Mouse (Mus musculus) CH12F3 (cell line): ENCODE data around the gene Pfn3.

ENCODE experiments used
- in situ Hi-C: fragments of 300-500 bp; cut with MboI; formaldehyde crosslinking; loops from 2 replicates; pipeline ENCODE4 v1.14.3; 2020; ENCODE audit warnings: low sequenced_read_pairs

Pfn3 gene

DNA sequence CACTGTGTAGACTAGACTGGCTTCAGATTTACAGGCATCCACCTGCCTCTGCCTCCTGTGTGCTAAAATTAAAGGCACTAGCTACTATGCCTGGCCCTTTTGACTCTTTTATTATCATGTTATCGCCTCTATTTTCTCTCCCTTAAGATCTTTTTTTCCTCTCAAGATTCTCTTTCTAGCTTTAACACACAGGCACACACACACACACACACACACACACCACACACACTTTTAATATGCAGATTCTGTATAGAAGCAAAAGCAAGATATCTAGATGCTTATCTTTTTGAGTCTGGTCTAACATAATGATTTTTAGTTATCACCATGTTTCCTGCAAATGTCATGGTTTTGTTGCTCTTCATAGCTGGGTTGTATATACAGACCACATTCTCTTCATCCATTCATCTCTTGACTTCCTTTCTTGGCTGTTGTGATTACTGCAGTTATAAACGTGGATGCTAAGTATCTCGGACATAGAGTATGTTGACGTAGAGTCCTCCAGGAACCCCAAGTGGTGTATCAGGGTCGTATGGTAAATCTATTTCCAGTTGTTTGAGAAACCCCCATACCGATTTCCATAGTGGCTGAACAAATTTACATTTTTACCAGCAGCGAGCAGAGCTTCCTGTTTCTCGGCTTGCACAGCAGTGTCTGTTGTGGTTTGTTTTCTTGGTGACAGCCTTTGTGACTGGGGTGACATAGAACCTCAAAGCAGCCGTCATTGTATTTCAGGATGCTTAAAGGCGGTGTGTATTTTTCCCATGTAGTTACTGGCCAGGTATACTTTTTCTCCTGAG is 17.1 kb upstream of the Pfn3 start:
- in situ Hi-C loops: no loop called here

DNA sequence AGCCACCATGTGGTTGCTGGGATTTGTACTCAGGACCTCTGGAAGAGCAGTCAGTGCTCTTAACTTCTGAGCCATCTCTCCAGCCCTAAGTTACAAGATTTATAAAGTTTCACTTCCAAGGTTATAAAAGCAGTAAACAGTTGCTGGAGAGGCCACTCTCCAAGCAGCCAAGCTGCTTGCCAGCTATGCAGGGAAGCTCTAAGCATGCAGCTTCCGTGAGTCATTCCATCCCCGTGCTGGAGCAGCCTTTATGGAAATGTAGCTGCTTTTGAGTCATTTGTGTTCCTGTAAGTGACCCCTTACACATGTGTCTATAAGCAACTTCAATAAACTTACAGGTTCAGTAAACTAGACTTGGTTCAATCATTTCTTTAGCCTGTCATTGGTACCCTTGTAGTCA is 15.5 kb upstream of the Pfn3 start:
- in situ Hi-C loops: no loop called here

DNA sequence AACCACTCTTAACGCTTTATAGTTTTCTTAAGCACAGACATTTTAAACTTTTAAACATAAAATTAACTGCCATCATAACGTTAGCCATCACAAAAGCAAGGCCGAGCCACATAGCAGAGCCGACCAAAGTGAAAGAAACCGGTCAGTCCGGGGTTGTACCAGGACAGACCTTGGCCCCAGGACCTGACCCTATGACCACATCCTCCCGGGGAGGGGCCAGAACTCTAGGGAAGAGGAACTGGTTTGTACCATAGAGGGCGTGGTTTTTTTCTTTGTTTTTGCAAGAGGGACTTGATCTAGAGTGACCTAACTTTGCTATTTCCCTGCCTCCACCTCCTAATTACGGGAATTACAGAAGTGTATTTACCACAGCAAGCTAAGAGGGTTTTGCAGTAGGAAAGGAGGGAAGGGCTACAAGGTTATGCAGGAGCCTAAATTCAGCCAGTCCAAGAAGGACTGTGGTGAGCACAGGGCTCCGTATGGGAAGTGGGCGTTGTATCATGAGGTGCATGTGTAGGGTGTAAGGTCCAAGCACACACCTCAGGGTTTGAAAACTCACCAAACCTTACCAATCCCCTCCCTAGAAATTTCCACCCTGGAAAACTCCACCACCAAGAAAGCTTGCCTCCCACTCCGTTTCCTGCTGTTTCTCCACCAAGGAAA is 14.3 kb upstream of the Pfn3 start:
- in situ Hi-C loops: loop anchor here (5.0 kb wide), 1 partner anchor 38 kb away; no protein-coding TSS in a partner anchor

DNA sequence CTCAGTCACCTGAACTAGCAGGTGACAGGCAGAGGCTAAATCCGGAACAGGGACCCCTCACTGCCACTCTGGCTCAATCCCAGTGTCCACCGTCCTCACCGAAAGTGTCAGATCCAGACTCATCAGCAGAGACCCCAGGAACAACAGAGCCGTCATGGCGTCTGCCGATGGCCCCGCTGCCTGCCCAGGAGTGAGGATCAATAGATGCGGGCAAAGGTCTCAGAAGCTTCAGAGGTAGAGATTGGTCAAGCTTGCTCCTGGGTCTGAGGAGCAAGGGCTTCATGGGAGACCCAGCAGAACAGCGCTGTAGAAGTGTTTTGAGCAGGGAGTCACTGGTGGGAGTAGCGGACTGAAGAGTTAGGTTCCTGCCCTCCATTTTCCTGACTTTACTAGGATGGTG is 11.6 kb upstream of the Pfn3 start, which contains the start of gene F12:
F12 (minus strand) TSS at position 181 of the 400 bp plus-strand sequence.
- in situ Hi-C loops: loop anchor here (5.0 kb wide), 1 partner anchor 41 kb away; no protein-coding TSS in a partner anchor

DNA sequence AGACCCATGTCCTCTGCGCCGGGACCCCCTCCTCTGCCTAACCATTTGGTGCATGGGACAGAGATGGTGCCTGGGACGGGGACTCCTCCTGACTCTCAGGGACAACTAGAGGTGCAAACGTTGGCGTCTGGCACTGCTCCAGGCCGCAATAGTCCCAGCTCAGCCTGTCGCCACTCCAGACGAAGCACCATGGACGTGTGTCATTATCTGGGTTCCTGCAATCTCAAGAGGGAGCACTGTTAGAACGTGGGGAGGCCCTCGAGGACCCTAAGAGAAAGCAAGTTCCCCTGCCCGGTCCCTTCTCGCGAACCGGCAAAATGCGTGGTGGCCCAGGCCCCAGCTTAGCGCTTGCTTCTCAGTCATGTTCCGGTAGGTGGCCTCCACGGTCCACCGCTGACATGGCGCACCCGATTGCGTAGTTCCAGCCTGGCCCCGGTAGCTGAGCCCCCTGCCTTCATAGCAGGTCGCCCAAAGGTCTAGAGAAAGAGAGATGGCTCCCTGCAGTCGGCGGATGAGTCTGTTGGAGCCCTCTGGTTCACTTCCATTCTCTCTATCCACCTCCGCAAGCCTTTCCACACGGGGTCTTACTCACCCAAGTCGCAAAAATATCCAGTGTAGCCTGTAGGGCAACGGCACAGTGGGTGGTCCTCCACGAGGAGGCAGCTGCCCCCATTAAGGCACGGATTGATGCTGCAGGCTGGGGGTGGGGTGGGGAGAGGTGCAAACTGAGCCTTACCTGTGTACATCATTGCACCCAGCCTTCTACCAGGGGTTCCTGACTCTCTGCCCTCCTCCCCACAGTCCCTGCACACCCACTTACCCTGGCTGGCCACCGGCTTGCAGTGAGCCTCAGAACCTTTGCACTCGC is 6.1 kb upstream of the Pfn3 start:
- in situ Hi-C loops: no loop called here

DNA sequence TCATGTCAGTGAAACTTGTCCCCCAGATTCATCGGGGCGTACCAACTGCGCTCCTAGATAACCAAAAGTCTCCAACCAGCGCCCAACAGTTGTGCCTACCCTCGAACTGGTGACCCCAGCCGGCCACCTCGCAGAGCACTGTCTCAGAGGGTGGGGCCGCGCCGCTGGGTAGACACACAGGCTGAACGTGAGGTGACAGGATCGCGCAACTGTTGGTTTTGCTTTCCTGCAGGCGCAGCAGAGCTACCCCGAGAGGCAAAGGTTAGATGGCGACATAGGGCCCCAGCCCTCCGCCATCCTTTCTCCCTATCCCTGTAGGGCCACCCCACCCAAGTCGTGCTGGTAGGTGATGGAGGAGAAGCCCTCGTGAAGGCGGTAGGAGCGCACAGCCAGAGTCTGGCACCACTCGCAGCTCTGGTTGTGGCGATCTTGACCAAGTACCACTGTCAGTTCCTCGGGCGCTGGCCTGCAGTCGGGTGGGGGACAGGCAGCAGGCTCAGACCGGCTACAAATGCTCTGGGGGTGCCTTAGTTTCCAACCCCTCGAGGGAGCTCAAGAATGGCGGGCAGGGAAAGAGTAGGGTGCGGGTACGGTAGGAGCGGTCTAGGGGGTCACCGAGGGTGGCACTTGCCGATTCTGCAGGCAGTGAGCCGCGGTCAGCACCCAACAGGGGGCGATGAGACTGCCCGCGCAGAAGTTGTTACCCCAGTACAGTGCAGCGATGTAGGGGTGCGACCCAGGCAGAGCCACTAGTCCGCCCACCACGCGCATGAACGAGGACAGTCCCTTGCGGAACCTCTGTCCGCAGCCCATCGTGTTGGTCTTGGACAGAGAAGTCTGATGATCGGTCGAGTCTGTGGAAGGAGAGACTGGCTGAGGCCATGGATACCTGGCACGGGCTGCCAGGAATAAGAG is 5.2 kb upstream of the Pfn3 start:
- in situ Hi-C loops: no loop called here

DNA sequence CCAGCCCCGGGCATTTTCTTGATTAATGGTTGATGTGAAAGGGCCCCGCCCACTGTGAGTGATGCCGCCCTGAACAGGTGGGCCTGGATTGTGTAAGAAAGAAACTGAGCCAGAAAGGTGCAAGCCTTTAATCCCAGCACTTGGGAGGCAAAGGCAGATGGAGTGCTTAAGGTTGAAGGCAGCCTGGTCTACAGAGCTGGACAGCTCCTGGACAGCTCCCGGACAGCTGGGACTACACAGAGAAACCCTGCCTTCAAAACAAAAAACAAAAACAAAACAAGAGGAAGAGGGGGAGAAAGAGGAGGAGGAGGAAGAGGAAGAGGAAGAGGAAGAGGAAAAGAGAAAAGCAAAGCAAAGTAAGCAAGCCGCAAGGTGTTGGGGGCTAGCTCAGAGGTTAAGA is 4.1 kb upstream of the Pfn3 start:
- in situ Hi-C loops: loop anchor here (10.0 kb wide), 1 partner anchor 106 kb away; the partner anchor contains the start of gene Dok3

DNA sequence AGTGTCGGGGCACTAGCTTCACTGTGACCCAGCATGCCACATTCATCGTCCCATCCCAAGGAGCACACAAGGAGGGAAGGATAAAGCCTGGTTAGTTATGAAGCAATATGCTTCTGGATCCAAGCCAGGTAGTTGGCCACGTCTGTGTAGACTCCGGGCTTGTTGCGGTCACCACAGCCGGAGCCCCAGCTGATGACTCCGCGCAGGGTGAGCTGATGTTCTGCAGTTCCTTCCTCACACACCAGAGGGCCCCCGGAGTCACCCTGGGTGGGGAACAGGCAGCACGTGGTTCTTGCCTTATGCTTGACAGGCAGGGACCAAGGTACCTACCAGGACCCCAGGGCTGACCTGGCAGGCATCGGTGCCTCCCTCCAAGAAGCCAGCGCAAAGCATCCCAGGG is 3.0 kb upstream of the Pfn3 start:
- in situ Hi-C loops: loop anchor here (10.0 kb wide), 1 partner anchor 107 kb away; the partner anchor contains the start of gene Dok3

DNA sequence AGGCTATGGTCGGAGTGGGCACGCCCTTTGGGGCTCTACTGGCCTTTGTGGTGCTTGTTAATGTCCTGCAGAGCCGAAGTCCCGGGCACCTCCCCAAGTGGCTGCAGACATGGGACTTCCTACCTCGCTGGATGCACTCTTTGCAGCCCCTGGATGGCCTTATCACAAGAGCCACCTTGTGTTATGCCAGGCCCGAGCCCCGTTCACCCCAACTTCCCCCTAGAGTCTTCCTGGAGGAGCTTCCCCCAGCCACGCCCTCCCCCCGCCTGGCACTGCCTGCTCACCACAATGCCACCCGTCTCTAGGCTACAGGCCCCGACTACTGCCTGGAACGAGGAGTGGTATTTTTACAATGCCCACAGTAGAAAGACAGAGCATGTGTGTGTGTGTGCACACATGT is 1.7 kb downstream of the Pfn3 start:
- in situ Hi-C loops: loop anchor here (10.0 kb wide), 1 partner anchor 111 kb away; the partner anchor contains the start of gene Dok3

DNA sequence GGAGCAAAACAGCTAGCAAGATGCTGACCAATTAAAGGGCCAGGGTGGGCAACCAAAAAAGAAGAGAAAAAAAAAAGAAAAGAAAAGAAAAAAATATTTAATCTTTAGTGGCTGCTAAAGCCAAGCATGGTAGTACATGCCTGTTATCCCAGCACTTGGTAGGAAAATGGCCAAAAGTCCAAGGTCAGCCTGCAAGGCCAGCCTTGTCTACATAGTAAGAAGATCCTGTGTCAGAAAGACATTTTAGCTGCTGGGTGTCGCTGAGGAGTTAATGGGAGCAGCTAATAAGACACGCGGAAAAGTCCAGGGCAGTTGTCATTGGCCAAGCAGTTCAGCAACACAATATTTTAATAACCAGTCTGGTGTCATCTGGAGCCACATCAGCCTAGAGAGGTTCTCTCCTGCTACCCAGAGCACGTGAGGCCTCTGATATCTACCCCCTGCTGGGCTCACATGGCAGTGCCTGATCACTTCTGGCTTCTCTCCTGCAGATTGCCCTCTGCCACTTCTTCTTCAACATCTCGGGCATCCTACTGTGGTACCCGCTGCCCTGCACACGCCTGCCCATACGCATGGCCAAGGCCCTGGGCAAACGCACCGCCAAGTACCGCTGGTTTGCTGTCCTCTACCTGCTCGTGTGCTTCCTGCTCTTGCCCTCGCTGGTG is 2.3 kb downstream of the Pfn3 start:
- in situ Hi-C loops: loop anchor here (10.0 kb wide), 1 partner anchor 112 kb away; the partner anchor contains the start of gene Dok3

DNA sequence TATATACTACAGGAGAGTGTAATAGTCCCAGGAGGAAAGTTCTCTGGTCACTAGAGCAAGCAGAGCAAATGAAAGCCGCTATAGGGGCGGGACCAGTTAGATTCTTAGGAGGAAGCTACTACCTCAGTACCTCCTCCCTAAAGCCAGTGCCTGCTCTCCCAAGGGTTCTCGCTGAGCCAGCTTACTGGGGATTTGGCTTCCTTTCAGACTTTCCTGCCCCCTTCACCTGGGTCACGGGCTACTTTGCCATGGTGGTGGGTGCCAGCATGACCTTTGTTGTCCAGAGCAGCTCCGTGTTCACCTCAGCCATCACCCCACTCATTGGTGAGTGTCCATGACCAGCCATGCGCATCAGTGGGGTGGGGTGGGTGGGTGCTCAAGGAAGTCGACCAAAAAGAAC is 3.2 kb downstream of the Pfn3 start:
- in situ Hi-C loops: loop anchor here (10.0 kb wide), 1 partner anchor 113 kb away; the partner anchor contains the start of gene Dok3

DNA sequence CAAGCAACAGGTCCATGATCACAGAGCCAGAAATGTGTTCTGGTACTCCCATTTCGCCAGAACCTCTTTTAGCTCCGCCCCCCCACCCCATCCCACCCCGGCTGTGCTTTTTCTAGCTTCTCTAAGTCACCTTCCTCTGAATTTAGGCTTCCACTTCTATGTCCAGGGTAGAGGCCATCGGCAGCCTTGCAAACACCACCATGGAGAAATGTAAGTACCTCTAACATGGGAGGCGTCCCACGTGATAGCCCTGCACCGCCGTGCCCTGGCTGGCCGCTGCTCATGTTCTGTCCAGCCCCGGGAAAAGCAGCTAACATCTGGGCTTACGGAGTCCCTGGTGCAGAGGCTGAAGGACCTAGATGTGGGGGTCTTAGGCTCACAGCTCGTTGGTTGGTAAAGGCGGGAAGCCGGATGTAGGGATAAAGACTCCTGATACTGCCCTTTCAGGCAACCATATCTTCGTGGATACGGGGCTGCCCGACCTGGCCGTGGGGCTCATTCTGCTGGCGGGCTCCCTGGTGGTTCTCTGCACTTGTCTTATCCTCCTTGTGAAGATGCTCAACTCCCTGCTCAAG is 6.4 kb downstream of the Pfn3 start:
- in situ Hi-C loops: no loop called here

DNA sequence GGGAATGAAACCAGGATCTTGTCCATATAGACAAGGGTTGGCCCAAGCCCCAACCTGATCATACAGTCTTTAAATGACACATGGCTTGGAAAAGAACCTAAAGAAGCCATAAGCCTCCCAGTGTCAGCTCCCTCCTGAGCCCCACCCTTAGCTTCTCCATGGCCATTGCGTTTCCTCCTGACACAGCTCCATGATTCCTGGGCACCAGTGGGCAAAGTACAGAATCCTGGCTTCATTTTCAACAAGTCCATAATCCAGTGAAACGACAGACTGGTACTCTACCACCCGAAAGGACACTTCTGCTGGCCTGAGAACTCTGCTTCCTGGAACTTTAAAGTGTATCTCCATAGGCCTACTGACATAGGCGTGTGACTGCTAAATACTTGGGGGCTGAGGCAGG is 7.7 kb downstream of the Pfn3 start:
- in situ Hi-C loops: no loop called here

DNA sequence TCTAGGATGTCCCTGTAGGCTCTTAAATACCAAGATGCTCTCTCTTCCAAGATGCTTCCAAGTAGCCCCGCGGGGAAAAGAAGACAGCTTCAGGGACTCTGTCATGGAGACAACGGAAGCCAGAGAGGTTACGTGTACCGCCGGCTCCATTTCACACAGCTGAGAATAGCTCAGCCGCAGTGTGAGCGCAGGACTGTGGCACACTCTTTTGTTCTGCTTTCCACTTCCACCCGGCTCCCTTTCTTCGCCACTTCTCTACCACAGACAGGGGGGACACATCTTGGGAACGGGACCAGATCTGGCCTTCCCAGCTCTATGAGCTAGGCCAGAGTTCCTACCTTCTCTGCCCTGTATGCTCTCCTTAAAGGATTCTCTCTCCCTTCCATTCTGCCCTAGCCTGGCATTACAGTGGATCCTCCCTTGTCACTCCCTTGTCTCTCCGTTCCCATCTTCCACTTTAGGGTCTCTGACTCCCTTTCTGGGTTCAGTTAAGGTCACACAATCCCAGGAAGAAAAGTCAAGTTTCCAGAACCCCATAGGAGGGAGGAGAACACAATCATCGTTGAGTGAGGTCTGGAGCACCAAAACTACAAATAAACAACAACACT is 9.1 kb downstream of the Pfn3 start:
- in situ Hi-C loops: no loop called here

DNA sequence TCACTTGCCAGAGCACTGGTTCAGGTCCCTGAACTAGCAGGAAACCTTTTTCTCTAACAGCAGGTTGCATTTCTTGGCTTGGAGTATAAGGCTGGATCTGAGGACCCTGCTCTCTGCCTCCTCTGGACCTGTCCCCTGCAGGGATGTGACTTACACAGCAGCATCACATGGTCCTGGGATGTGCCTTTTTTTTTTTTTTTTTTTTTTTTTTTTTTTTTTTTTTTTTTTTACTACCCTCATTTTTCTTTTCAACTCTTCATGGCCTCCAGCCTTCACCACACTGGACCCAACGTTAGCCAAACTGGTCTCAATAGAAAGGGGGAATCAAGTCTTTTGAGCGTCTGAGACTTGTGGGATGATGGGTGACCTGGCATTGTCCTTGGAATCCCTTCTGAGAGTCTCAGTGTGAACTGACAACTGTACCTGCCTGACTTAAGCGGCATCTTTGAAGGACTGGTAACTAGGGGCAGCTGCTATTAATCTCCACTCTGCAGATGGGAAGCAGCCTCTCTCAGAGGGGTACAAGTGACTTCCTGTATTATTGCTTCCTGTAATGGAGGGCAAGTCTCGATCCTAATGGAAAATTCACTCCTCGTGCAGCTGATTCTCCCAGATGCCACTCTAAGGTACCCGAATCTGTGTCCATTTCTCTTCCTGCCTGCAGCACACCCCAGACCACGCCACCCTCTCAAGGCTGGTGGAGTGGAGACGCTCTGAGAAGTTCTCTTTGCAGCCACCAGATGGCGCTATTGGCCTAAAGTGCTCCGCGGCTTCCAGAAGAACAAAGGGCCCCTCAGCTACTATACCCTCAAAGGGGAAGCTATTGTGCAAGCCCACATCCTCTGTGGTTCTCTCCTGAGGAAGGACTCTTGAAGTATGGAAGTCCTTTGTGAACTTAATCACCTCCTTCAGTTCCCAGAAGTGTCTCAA is 9.9 kb downstream of the Pfn3 start:
- in situ Hi-C loops: no loop called here

DNA sequence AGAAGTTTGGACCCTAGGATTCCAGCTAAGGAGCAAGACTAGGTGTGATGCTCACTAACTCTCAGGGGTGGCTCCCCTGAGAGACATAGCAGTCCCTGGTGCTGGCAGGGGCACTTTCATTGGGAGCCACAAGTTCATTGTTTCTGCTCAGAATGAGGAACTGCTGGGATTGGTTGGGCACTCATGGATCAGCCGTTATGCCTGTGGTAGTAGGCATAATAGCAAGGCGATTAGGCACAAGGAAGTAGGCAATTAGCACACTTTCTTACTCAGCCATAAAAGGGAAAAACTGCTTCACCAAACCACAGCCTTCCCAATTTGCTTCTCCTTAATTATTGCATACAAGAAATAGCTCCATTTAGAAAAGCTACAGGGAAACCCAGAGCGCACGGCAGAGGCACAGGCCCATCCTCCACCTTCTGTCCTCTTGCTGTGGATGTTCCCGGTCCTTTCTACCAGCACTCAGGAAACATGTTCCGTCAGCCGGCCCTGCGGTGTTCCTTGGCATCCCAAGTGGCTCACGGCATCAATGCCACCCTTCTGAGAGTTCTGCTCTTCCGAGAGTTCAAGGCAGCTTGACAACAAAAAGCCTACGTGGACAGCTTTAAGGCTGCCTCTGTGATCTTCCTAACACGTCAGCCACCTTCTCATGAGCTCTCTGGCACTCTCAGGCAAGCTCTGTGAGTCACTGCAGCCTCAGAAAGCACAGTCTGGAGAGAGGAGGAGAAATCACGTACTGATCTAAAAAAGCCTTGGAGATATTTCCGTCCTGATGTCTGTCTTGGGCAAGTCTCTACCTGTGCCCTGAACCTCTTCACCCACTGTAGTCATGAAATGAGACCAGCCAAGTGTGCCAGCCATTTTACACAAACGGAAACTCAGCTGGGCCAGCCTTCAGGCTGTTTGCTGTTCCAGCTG is 10.8 kb downstream of the Pfn3 start:
- in situ Hi-C loops: no loop called here

DNA sequence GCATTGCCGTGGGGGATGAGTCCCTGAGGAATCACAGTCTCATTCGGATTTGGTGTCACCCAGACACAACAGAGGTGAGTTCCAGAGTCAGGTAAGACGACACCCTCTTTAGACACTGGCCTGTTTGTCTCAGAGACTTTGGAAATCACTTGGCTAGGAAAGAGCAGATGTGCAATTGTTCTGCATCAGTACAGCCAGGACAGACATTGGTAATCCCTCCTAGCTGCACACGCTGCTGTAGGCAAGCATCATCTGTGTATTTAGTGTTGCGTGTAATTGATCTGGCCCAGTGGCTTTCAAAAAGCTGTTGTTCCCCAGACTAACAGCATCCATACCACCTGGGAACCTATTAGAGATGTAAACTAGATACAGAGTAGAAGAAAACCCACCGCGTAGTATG is 11.8 kb downstream of the Pfn3 start:
- in situ Hi-C loops: no loop called here
